Mouse (Mus musculus) CH12.LX (cell line): ENCODE measurements around the gene Elovl6. TPM values are rescaled to one million over a fixed set of nuclear protein-coding genes. Genes with fewer than 3 reads are reported as not detected.

ENCODE experiments used
- DNase-seq: peaks from one replicate; pipeline ENCODE4 v3.0.0-alpha.2; 2013; ENCODE audit errors: extremely low read depth
- H3K27ac ChIP-seq: 2 replicates; pipeline ENCODE4 v1.5.1; 2012; ENCODE audit warnings: low read depth, mild to moderate bottlenecking, control low read depth, moderate library complexity; ENCODE audit not compliant: insufficient read depth
- H3K27me3 ChIP-seq: replicated peaks from 2 replicates; pipeline ENCODE3; 2012; ENCODE audit warnings: inconsistent platforms
- H3K36me3 ChIP-seq, 2 experiments: replicated peaks in 1 of 2; 2 replicates each; pipeline versions ENCODE3 to v1.6.1; 2012; ENCODE audit warnings: inconsistent platforms in 1 of 2, low read length in 1 of 2, mild to moderate bottlenecking in 1 of 2, mixed read lengths in 1 of 2, moderate library complexity in 1 of 2; ENCODE audit not compliant: control insufficient read depth in 1 of 2, insufficient read depth in 1 of 2
- H3K4me1 ChIP-seq, 2 experiments: 2 replicates each; pipeline ENCODE4 v1.6.1; 2012; ENCODE audit warnings: inconsistent platforms in 1 of 2, moderate library complexity in 1 of 2; ENCODE audit not compliant: insufficient read depth in 2 of 2, control insufficient read depth in 1 of 2
- H3K4me2 ChIP-seq: 2 replicates; pipeline ENCODE4 v1.6.1; 2012; ENCODE audit warnings: low read depth, mild to moderate bottlenecking, control low read depth; ENCODE audit not compliant: poor library complexity, insufficient read depth, severe bottlenecking
- H3K4me3 ChIP-seq, 3 experiments: fragments of 150-350 bp in 1 of 3; sonication (generic) in 1 of 3; replicated peaks in 1 of 3; 2 replicates each; pipeline versions ENCODE3 to v1.5.1; 2011 to 2012; ENCODE audit warnings: low read depth in 2 of 3, low read length in 2 of 3, mild to moderate bottlenecking in 2 of 3, moderate library complexity in 2 of 3, control low read depth in 1 of 3, improper control_type of control experiment in 1 of 3, inconsistent platforms in 1 of 3, mixed read lengths in 1 of 3; ENCODE audit not compliant: poor library complexity in 1 of 3
- H3K79me2 ChIP-seq: replicated peaks from 2 replicates; pipeline ENCODE4 v1.6.1; 2012; ENCODE audit warnings: mild to moderate bottlenecking, moderate library complexity; ENCODE audit not compliant: control insufficient read depth, poor library complexity, insufficient read depth, severe bottlenecking; ENCODE audit errors: extremely low read depth
- H3K9ac ChIP-seq: 2 replicates; pipeline ENCODE4 v1.6.1; 2012; ENCODE audit warnings: low read depth, mild to moderate bottlenecking, control low read depth, moderate library complexity; ENCODE audit not compliant: insufficient read depth
- H3K9me3 ChIP-seq: replicated peaks from 2 replicates; pipeline ENCODE3; 2012; ENCODE audit warnings: low read length, inconsistent platforms, mixed read lengths
- BHLHE40 ChIP-seq: IDR thresholded peaks from 2 replicates; pipeline ENCODE4 v1.6.1; 2011; ENCODE audit warnings: mild to moderate bottlenecking, low read depth, low read length, improper control_type of control experiment
- CHD1 ChIP-seq: IDR thresholded peaks from 2 replicates; pipeline ENCODE4 v1.6.1; 2012; ENCODE audit warnings: low read depth, low read length, improper control_type of control experiment, inconsistent platforms
- CHD2 ChIP-seq: IDR thresholded peaks from 2 replicates; pipeline ENCODE4 v1.6.1; 2011; ENCODE audit warnings: low read length, improper control_type of control experiment
- CTCF ChIP-seq, 2 experiments: IDR thresholded peaks in 1 of 2; conservative IDR thresholded peaks in 1 of 2; 2 replicates each; pipeline ENCODE4 v1.5.1; 2011 to 2012; ENCODE audit warnings: low read depth in 2 of 2, low read length in 2 of 2, improper control_type of control experiment in 1 of 2, inconsistent platforms in 1 of 2, mild to moderate bottlenecking in 1 of 2, moderate library complexity in 1 of 2
- E2F4 ChIP-seq: IDR thresholded peaks from 2 replicates; pipeline ENCODE4 v1.6.1; 2011; ENCODE audit warnings: low read depth, low read length, improper control_type of control experiment; ENCODE audit not compliant: insufficient replicate concordance
- ELF1 ChIP-seq: IDR thresholded peaks from 2 replicates; pipeline ENCODE4 v1.6.1; 2014; ENCODE audit warnings: low read depth, mild to moderate bottlenecking, inconsistent platforms, low read length, improper control_type of control experiment
- EP300 ChIP-seq: IDR thresholded peaks from 2 replicates; pipeline ENCODE4 v1.6.1; 2011; ENCODE audit warnings: low read length, improper control_type of control experiment
- ETS1 ChIP-seq: conservative IDR thresholded peaks from 2 replicates; pipeline ENCODE4 v1.6.1; 2012; ENCODE audit warnings: low read depth, mild to moderate bottlenecking, inconsistent platforms, low read length, improper control_type of control experiment, moderate library complexity
- HCFC1 ChIP-seq: IDR thresholded peaks from 2 replicates; pipeline ENCODE4 v1.6.1; 2012; ENCODE audit warnings: low read depth, mild to moderate bottlenecking, inconsistent platforms, low read length, improper control_type of control experiment
- IRF4 ChIP-seq: IDR thresholded peaks from 2 replicates; pipeline ENCODE4 v1.6.1; 2014; ENCODE audit warnings: low read depth, mild to moderate bottlenecking, inconsistent platforms, low read length, improper control_type of control experiment
- JUN ChIP-seq: IDR thresholded peaks from 2 replicates; pipeline ENCODE4 v1.6.1; 2011; ENCODE audit warnings: low read depth, mild to moderate bottlenecking, low read length, improper control_type of control experiment, moderate library complexity; ENCODE audit not compliant: insufficient read depth
- JUND ChIP-seq: conservative IDR thresholded peaks from 2 replicates; pipeline ENCODE4 v1.6.1; 2011; ENCODE audit warnings: low read depth, low read length, improper control_type of control experiment
- KAT2A ChIP-seq: IDR thresholded peaks from 2 replicates; pipeline ENCODE4 v1.6.1; 2012; ENCODE audit warnings: low read length, improper control_type of control experiment, inconsistent platforms; ENCODE audit not compliant: insufficient replicate concordance
- MAFK ChIP-seq: IDR thresholded peaks from 2 replicates; pipeline ENCODE4 v1.6.1; 2011; ENCODE audit warnings: low read length, improper control_type of control experiment; ENCODE audit not compliant: insufficient replicate concordance
- MEF2A ChIP-seq: IDR thresholded peaks from 2 replicates; pipeline ENCODE4 v1.6.1; 2014; ENCODE audit warnings: low read depth, mild to moderate bottlenecking, inconsistent platforms, low read length, improper control_type of control experiment, borderline replicate concordance
- POLR2A ChIP-seq: IDR thresholded peaks from 2 replicates; pipeline ENCODE4 v1.6.1; 2011; ENCODE audit warnings: low read depth, mild to moderate bottlenecking, improper control_type of control experiment, low read length
- POLR2AphosphoS2 ChIP-seq: IDR thresholded peaks from 2 replicates; pipeline ENCODE4 v1.6.1; 2011; ENCODE audit warnings: low read depth, low read length, improper control_type of control experiment
- RAD21 ChIP-seq: IDR thresholded peaks from 2 replicates; pipeline ENCODE4 v1.6.1; 2011; ENCODE audit warnings: low read depth, mild to moderate bottlenecking, low read length, improper control_type of control experiment, moderate library complexity
- RCOR1 ChIP-seq: conservative IDR thresholded peaks from 2 replicates; pipeline ENCODE4 v1.6.1; 2012; ENCODE audit warnings: low read depth, mild to moderate bottlenecking, inconsistent platforms, low read length, improper control_type of control experiment
- SMC3 ChIP-seq: IDR thresholded peaks from 2 replicates; pipeline ENCODE4 v1.6.1; 2011; ENCODE audit warnings: low read depth, low read length, improper control_type of control experiment
- TCF12 ChIP-seq: IDR thresholded peaks from 2 replicates; pipeline ENCODE4 v1.6.1; 2014; ENCODE audit warnings: low read depth, mild to moderate bottlenecking, inconsistent platforms, low read length, improper control_type of control experiment
- UBTF ChIP-seq: IDR thresholded peaks from 2 replicates; pipeline ENCODE4 v1.6.1; 2012; ENCODE audit warnings: low read depth, mild to moderate bottlenecking, inconsistent platforms, low read length, improper control_type of control experiment, moderate library complexity
- USF1 ChIP-seq: IDR thresholded peaks from 2 replicates; pipeline ENCODE4 v1.6.1; 2014; ENCODE audit warnings: low read depth, mild to moderate bottlenecking, inconsistent platforms, low read length, improper control_type of control experiment
- USF2 ChIP-seq: conservative IDR thresholded peaks from 2 replicates; pipeline ENCODE4 v1.6.1; 2011; ENCODE audit warnings: low read depth, low read length, improper control_type of control experiment
- ZC3H11A ChIP-seq: IDR thresholded peaks from 2 replicates; pipeline ENCODE4 v1.6.1; 2012; ENCODE audit warnings: low read depth, mild to moderate bottlenecking, inconsistent platforms, low read length, improper control_type of control experiment
- dilution Hi-C: fragments of 300-500 bp; cut with MboI; formaldehyde crosslinking; loops from 2 replicates; pipeline ENCODE4 v1.14.3; 2020; ENCODE audit warnings: low sequenced_read_pairs; ENCODE audit not compliant: extremely low pct_unique_long_range_greater_than_20kb, extremely low pct_ligation_motif_present
- in situ Hi-C: fragments of 300-500 bp; cut with MboI; formaldehyde crosslinking; loops from 3 replicates; pipeline ENCODE4 v1.14.3; 2019; ENCODE audit warnings: low sequenced_read_pairs, low pct_ligation_motif_present, low pct_unique_long_range_greater_than_20kb, mixed read lengths
- polyA plus RNA-seq: library from polyadenylated mRNA; unstranded; fragments of >175 nt; gene quantifications from 2 replicates; pipeline ENCODE4 v1.2.1, GENCODE M21; 2012; ENCODE audit warnings: low read depth; ENCODE audit not compliant: insufficient read length
- total RNA-seq, 2 experiments: library from RNA; depleted of rRNA; stranded (reverse); fragments of 300-350 nt in 1 of 2; fragments of >200 nt in 1 of 2; gene quantifications; 2 replicates each; pipeline ENCODE4 v1.2.3; 2012 to 2014

The Elovl6 gene
- total and polyA plus RNA-seq, 3 experiments: 1.7 to 6.8 (median 6.0) TPM

DNA sequence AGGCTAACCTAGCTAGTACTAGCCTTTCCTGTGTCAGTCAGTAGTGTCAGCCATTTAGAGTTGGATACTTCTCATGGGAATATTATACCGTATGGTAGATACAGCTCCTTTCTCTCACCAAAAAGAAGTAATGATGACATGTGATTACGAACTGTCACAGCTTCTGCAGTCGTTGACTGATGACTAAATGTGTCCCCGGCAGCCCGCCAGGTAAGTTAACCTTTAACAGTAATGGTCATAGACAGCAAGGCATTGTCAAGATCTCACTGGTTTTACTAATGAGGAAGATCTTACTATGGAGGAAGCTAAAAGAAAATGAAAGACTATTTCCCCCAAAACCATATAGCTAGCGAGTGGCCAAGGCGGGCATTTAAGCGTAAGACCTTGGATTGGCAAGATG, 38.8 kb downstream of the Elovl6 start:
- no peaks in the 10 kb centered on the region for H3K79me2 ChIP-seq
- no peak overlapping the region for H3K9ac ChIP-seq
- no peaks in the 10 kb centered on the region for H3K9me3 ChIP-seq
- no peak for DNase-seq
- peaks cover 0 to 4% of the 10 kb centered on the region in 2 experiments for H3K36me3 ChIP-seq
- no peak overlapping the region for H3K4me3 ChIP-seq
- in situ Hi-C loops: no loop called here
- H3K4me2 ChIP-seq: no peak overlapping the region
- H3K27ac ChIP-seq: no peak overlapping the region
- H3K4me1 ChIP-seq: peaks cover 5 to 22% of the 10 kb centered on the region in 2 experiments
- no peak for TF ChIP-seq HCFC1
- TF ChIP-seq IRF4: no peak
- TF ChIP-seq ETS1: no peak
- no peak for TF ChIP-seq JUN
- TF ChIP-seq RAD21: no peak
- TF ChIP-seq USF1: no peak
- TF ChIP-seq ELF1: no peak
- TF ChIP-seq CHD1: no peak
- TF ChIP-seq JUND: no peak
- no peak for TF ChIP-seq USF2
- no peak for TF ChIP-seq UBTF
- TF ChIP-seq CHD2: no peak
- TF ChIP-seq RCOR1: no peak
- TF ChIP-seq E2F4: no peak
- no peak for TF ChIP-seq MAFK
- TF ChIP-seq POLR2A: no peak
- no peak for TF ChIP-seq SMC3
- no peak for TF ChIP-seq POLR2AphosphoS2
- TF ChIP-seq, all 38 proteins: peak for 0
- dilution Hi-C loops: no loop called here
- H3K27me3 ChIP-seq: no peaks in the 10 kb centered on the region

- Histone ChIP-seq H3K27ac (no peak overlapping the region), H3K9ac (no peak overlapping the region), H3K27me3 (no peaks in the 10 kb centered on the region), H3K4me2 (no peak overlapping the region), H3K9me3 (no peaks in the 10 kb centered on the region), H3K79me2 (no peaks in the 10 kb centered on the region), H3K36me3 (peaks cover 0 to 4% of the 10 kb centered on the region in 2 experiments), H3K4me3 (no peak overlapping the region), H3K4me1 (peaks cover 4 to 16% of the 10 kb centered on the region in 2 experiments)
- in situ Hi-C loops (no loop called here), dilution Hi-C loops (no loop called here)
- no peak for DNase-seq
- TF ChIP-seq KAT2A: no peak
- TF ChIP-seq POLR2AphosphoS2: no peak
- TF ChIP-seq ETS1: no peak
- no peak for TF ChIP-seq IRF4
- no peak for TF ChIP-seq RCOR1
- TF ChIP-seq MEF2A: no peak
- no peak for TF ChIP-seq BHLHE40
- no peak for TF ChIP-seq ELF1
- no peak for TF ChIP-seq JUND
- TF ChIP-seq ZC3H11A: no peak
- no peak for TF ChIP-seq JUN
- TF ChIP-seq TCF12: no peak
- TF ChIP-seq EP300: no peak
- no peak for TF ChIP-seq UBTF
- TF ChIP-seq USF1: no peak
- TF ChIP-seq HCFC1: no peak
- TF ChIP-seq CTCF (conservative IDR thresholded peaks at IDR 0.05 in 1 of 2, IDR thresholded peaks at IDR 0.05 in 1 of 2; ENCODE audit: low read depth in 2 of 2, low read length in 2 of 2): no peak
- TF ChIP-seq, all 38 proteins: peak for 0
Measured at GRCm38 (mm10) chr3:129571642-129572041, 39.5 kb downstream of the Elovl6 start.
